Mouse (Mus musculus): ENCODE data around the gene Apip. TPM values are rescaled to one million over a fixed set of nuclear protein-coding genes. Genes with fewer than 3 reads are reported as not detected.
A peak's percentile ranks its signal among the peaks of the same experiment; 100 is the strongest.

Apip gene
- polyA plus RNA-seq, 1 experiment from 2014 or later = 68.1 TPM

GRCm38 (mm10) chr2:103138529-103139265 is 65.2 kb downstream of the Apip start:
- H3K27me3 ChIP-seq (ENCODE audit: insufficient read depth, low read length) = no peaks in the 10 kb centered on the region
- no peaks in the 10 kb centered on the region for H3K9me3 ChIP-seq (ENCODE audit: low read length)
- H3K4me1 ChIP-seq (ENCODE audit: insufficient read depth, low read length) = peaks cover 9% of the 10 kb centered on the region; the same call in 1 of the 2 replicates
- no peak overlapping the region for H3K4me2 ChIP-seq (replicated peaks; ENCODE audit: low read depth, low read length)
- peak; percentile 60 for ATAC-seq (ENCODE audit: low FRiP score, low TSS enrichment)
- 42% methylated on average over 8 of the region's 8 CpGs for WGBS
- no peak overlapping the region for H3K9ac ChIP-seq (replicated peaks; ENCODE audit: low read length)
- H3K36me3 ChIP-seq (ENCODE audit: insufficient read depth, low read length) = no peaks in the 10 kb centered on the region
- no peak overlapping the region for H3K4me3 ChIP-seq (ENCODE audit: low read length)
- no peak overlapping the region; the same call in 1 of the 2 replicates for H3K27ac ChIP-seq (ENCODE audit: low read length)

Other genes with a start within 250 kb of the Apip start
- gene Cd44, start 172.0 kb upstream of the Apip start, polyA plus RNA-seq (2015; fragmentation: Nextera tagmentation; extraction: Ambion mirVana) = 4.7 and 5.3 TPM in 2 replicates
- 42.8 and 46.7 TPM in 2 replicates for gene Pdhx, start 162 bp upstream of the Apip start, polyA plus RNA-seq (2015; fragmentation: Nextera tagmentation; extraction: Ambion mirVana)
- gene Ehf, start 229.6 kb downstream of the Apip start, polyA plus RNA-seq (2015; fragmentation: Nextera tagmentation; extraction: Ambion mirVana) = 25.7 and 29.0 TPM in 2 replicates

Data from kidney, embryonic 16.5 days (tissue).